In genomic region chr4:139532081-139532480, GRCm38 (mm10) we compare ENCODE assay signal across 19 mouse cellular contexts. TPM values are rescaled to one million over a fixed set of nuclear protein-coding genes. Genes with fewer than 3 reads are reported as not detected.
DNase-seq lines count a peak whose midpoint lies in the region; ATAC-seq and TF ChIP-seq lines count a peak whose summit lies in the region.
"Had no signal": no experiment of that assay in that cellular context is flagged by ENCODE, and none has a peak within 500 bp of the region (broad histone marks: within the 10 kb centered on the region; RNA-seq: fewer than 3 reads in every experiment).

No protein-coding gene starts in this region.

- H3K27ac ChIP-seq in kidney, adult 2 months (ENCODE audit: insufficient read depth, low read depth, low read length): no peak overlapping the region
- H3K27ac ChIP-seq in kidney, embryonic 15.5 days: no peak overlapping the region
- H3K27ac ChIP-seq: embryonic facial prominence, embryonic 13.5 days; forebrain, embryonic 12.5 days; heart, adult 2 months; heart, embryonic 15.5 days; hindbrain, embryonic 15.5 days had no signal

- no peak overlapping the region for H3K4me2 ChIP-seq in kidney, embryonic 15.5 days
- H3K4me2 ChIP-seq: embryonic facial prominence, embryonic 13.5 days; forebrain, embryonic 12.5 days; heart, embryonic 11.5 days; heart, embryonic 15.5 days; hindbrain, embryonic 15.5 days had no signal

- DNase-seq in kidney, adult 2 months: peak; percentile 49
- DNase-seq in brain, adult 2 months (ENCODE audit: low read depth, low spot score): peak; percentile 8
- peak; percentile 25 to 60 for DNase-seq in kidney, postnatal 25 days
- DNase-seq in layer of hippocampus, postnatal 10 days (ENCODE audit: low spot score in 2 of 2): no peak
- no peak for DNase-seq in T-cell, adult 2 months (ENCODE audit: low spot score)
- DNase-seq: adrenal gland, postnatal 10 days; cerebellum, adult 11-12 months; cerebellum, adult 9-10 months; cerebellum, postnatal 25 days; gastrocnemius, postnatal 14 days; heart, adult 2 months; heart, postnatal 36 days had no signal

- no peak for ATAC-seq in kidney, embryonic 15.5 days (replicated peaks; ENCODE audit: low FRiP score)
- ATAC-seq: forebrain, embryonic 16.5 days had no signal

- H3K27me3 ChIP-seq in kidney, adult 2 months (replicated peaks; ENCODE audit: control insufficient read depth, insufficient read depth, low read length): no peaks in the 10 kb centered on the region
- H3K27me3 ChIP-seq in kidney, embryonic 15.5 days: no peaks in the 10 kb centered on the region
- H3K27me3 ChIP-seq: embryonic facial prominence, embryonic 13.5 days; forebrain, embryonic 12.5 days; heart, embryonic 15.5 days; hindbrain, embryonic 15.5 days had no signal

- H3K9me3 ChIP-seq in kidney, embryonic 15.5 days (replicated peaks): no peaks in the 10 kb centered on the region
- H3K9me3 ChIP-seq: embryonic facial prominence, embryonic 13.5 days; forebrain, embryonic 12.5 days; heart, embryonic 15.5 days; hindbrain, embryonic 15.5 days had no signal

- H3K4me3 ChIP-seq in kidney, adult 2 months (ENCODE audit: insufficient read depth, low read depth, low read length): no peak overlapping the region
- H3K4me3 ChIP-seq in kidney, embryonic 15.5 days (replicated peaks): no peak overlapping the region
- H3K4me3 ChIP-seq: embryonic facial prominence, embryonic 13.5 days; forebrain, embryonic 12.5 days; heart, adult 2 months; heart, embryonic 15.5 days; hindbrain, embryonic 15.5 days had no signal

- 60% methylated on average over 10 of the region's 10 CpGs for WGBS in kidney, adult 2 months
- WGBS in kidney, embryonic 15.5 days: 72% methylated on average over 10 of the region's 10 CpGs

- no peak for TF ChIP-seq POLR2A in kidney, adult 2 months (IDR thresholded peaks at IDR 0.05; ENCODE audit: low read depth, low read length)

- H3K36me3 ChIP-seq in kidney, adult 2 months (ENCODE audit: control insufficient read depth, insufficient read depth, low read length): no peaks in the 10 kb centered on the region
- H3K36me3 ChIP-seq in kidney, embryonic 15.5 days: no peaks in the 10 kb centered on the region
- H3K36me3 ChIP-seq: embryonic facial prominence, embryonic 13.5 days; forebrain, embryonic 12.5 days; heart, embryonic 15.5 days; hindbrain, embryonic 15.5 days had no signal

- H3K9ac ChIP-seq in kidney, embryonic 15.5 days: no peak overlapping the region
- H3K9ac ChIP-seq: embryonic facial prominence, embryonic 13.5 days; forebrain, embryonic 12.5 days; heart, embryonic 15.5 days; hindbrain, embryonic 15.5 days had no signal

- no peak for TF ChIP-seq CTCF in kidney, adult 2 months (conservative IDR thresholded peaks at IDR 0.05; ENCODE audit: insufficient read depth, insufficient read length, low read depth, low read length)

- H3K4me1 ChIP-seq in kidney, adult 2 months (ENCODE audit: control insufficient read depth, insufficient read depth, low read length): peaks cover 2% of the 10 kb centered on the region; the same call in 1 of the 2 replicates
- H3K4me1 ChIP-seq in kidney, embryonic 15.5 days: peaks cover 15% of the 10 kb centered on the region
- H3K4me1 ChIP-seq: embryonic facial prominence, embryonic 13.5 days; hindbrain, embryonic 15.5 days had no signal

RNA-seq across cellular contexts. Expression of gene Iffo2, which starts 1.7 kb away (rescaled TPM):
- 3.4 and 3.6 TPM in 2 replicates for polyA plus RNA-seq in kidney, adult 2 months (2012; rRNA removed)
- polyA plus RNA-seq in kidney, embryonic 15.5 days (2015; fragmentation: Nextera tagmentation; extraction: Ambion mirVana): 4.3 and 4.8 TPM in 2 replicates
- total RNA-seq in layer of hippocampus, postnatal 10 days (2021): 10 to 100 TPM; 20.3 to 21.5 TPM

Comparison
In these comparisons a context has a peak if more than half of its experiments do, and no peak if none do; other contexts are left out.
1. DNase-seq: peak in kidney, adult 2 months (single experiment), brain, adult 2 months (single experiment) and kidney, postnatal 25 days (2 of 2); none in layer of hippocampus, postnatal 10 days (0 of 2) and T-cell, adult 2 months (single experiment).